Mouse (Mus musculus) monocyte, adult 2 months (primary cell): ENCODE data around the gene Agbl5.

Experiments used
- DNase-seq, 2 experiments: peaks; one replicate each; pipeline ENCODE4 v3.0.0; 2022; ENCODE audit warnings: low spot score in 2 of 2, low read depth in 1 of 2

Agbl5 gene

GRCm38 (mm10) chr5:30887331-30887761 lies 1.1 kb upstream of the Agbl5 start:
- DNase-seq = peak in 1 of 2 experiments; percentile 41

GRCm38 (mm10) chr5:30887858-30888336 lies 597 bp upstream of the Agbl5 start:
- DNase-seq = peak; percentile 76 to 85

GRCm38 (mm10) chr5:30889088-30889754 lies 727 bp downstream of the Agbl5 start:
- no peak for DNase-seq

- no peak for DNase-seq
Observed at GRCm38 (mm10) chr5:30890375-30890774, 1.9 kb downstream of the Agbl5 start.

- DNase-seq = no peak
Observed at GRCm38 (mm10) chr5:30901860-30902259, 13.4 kb downstream of the Agbl5 start.

- peak; percentile 93 to 95 for DNase-seq
Observed at GRCm38 (mm10) chr5:30907413-30908059, 19.0 kb downstream of the Agbl5 start, which contains the start of gene Ost4. TSS of gene Ost4 (minus strand) at chr5:30907788.

- no peak for DNase-seq
Observed at GRCm38 (mm10) chr5:30908426-30909299, 20.2 kb downstream of the Agbl5 start.

GRCm38 (mm10) chr5:30909300-30909659 lies 20.8 kb downstream of the Agbl5 start:
- no peak for DNase-seq

- DNase-seq = no peak
Observed at GRCm38 (mm10) chr5:30909863-30910262, 21.4 kb downstream of the Agbl5 start.

GRCm38 (mm10) chr5:30910481-30910880 lies 22.0 kb downstream of the Agbl5 start:
- DNase-seq = no peak

GRCm38 (mm10) chr5:30912156-30912555 lies 23.7 kb downstream of the Agbl5 start:
- DNase-seq = no peak

- DNase-seq = no peak
Observed at GRCm38 (mm10) chr5:30913060-30913841, 24.8 kb downstream of the Agbl5 start, which contains the start of gene Emilin1. TSS of gene Emilin1 (plus strand) at chr5:30913402.

GRCm38 (mm10) chr5:30914101-30914635 lies 25.7 kb downstream of the Agbl5 start:
- no peak for DNase-seq

- no peak for DNase-seq
Observed at GRCm38 (mm10) chr5:30914849-30915248, 26.4 kb downstream of the Agbl5 start.

GRCm38 (mm10) chr5:30915456-30915855 lies 27.0 kb downstream of the Agbl5 start:
- no peak for DNase-seq

- DNase-seq = peak; percentile 64 to 68
Observed at GRCm38 (mm10) chr5:30915974-30916433, 27.5 kb downstream of the Agbl5 start.

- no peak for DNase-seq
Observed at GRCm38 (mm10) chr5:30916841-30917240, 28.3 kb downstream of the Agbl5 start.

GRCm38 (mm10) chr5:30917348-30917747 lies 28.9 kb downstream of the Agbl5 start:
- DNase-seq = no peak

- no peak for DNase-seq
Observed at GRCm38 (mm10) chr5:30917891-30918670, 29.6 kb downstream of the Agbl5 start.

- no peak for DNase-seq
Observed at GRCm38 (mm10) chr5:30918691-30919090, 30.2 kb downstream of the Agbl5 start.
